Mouse (Mus musculus) brain, adult 2 months (tissue): Measurements from ENCODE around the gene Zc3h12b.
A peak's percentile ranks its signal among the peaks of the same experiment; 100 is the strongest.

ENCODE experiments used
- DNase-seq: peaks from one replicate; pipeline ENCODE4 v3.0.0; 2011; ENCODE audit warnings: low read depth, low spot score

Gene Zc3h12b

DNA sequence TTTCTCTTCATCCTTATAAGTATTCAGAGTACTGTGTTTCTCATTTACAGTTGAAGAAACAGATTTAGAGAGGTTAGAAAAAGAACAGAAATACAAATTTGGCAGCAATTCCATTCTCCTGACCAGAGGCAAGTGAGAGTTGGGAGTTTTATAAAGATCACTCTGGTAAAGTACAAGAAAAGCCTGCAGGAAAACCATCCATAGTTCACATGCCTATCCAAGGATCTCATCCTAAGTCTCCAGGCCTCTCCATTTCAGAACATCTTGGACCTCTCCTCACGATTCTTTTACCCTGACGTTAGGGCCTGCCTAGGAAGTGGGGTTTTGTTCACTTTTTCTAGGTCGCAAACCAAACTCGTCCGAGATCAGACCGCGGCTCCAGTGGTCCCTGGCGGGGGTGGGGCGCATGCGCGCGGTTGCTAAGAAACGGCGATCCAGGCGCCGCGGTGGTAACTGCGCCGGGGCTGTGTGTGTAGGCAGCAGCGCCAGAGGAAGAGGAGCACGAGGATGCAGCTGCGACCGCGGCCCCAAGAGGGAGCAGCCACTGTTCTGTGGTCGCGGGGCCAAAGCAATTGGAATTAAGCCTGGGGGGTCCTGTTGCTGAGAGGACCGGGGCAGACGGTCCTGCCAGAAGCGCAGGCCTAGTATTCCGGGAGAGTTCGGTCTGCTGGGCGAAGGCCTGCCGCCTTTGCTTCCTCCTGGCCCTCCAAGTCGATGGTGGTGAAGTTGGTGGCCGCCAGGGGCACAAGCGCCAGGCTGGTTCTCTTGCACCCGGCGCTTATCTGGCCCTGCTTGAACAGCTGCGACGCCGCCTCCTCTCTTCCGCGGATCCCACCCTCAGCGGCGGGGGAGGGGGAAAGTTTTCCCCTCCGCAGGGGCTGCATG is at the start of gene Zc3h12b:
Gene Zc3h12b, plus strand, starts transcription at position 452 of the 885 bp plus-strand sequence.
- peak; percentile 85 for DNase-seq

- peak; percentile 0 for DNase-seq
Observed at GRCm38 (mm10) chrX:95682206-95682605, 29.3 kb upstream of the Zc3h12b start.

DNA sequence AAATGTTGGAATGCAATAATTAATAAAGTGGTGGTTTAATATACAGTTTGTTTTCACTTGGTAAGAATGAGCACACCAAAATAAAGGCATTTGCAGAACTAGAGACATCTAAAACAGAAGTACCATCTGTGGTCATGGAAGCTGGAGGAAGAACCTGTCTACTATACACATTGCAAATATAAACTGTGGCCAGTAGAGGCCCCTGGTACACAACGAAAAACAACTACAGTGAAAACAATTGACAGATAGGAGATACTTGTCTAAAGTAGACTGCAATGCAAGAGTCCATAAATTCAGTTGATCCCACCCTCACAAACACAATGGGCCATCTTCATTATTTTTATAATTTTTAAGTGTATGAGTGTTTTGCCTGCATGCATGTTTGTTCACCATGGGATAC is 24.4 kb upstream of the Zc3h12b start:
- peak; percentile 36 for DNase-seq

- peak; percentile 10 for DNase-seq
Observed at GRCm38 (mm10) chrX:95738253-95738652, 26.8 kb downstream of the Zc3h12b start.

- DNase-seq, result no peak
Observed at GRCm38 (mm10) chrX:95795881-95796280, 84.4 kb downstream of the Zc3h12b start.

GRCm38 (mm10) chrX:95801790-95802189 is 90.3 kb downstream of the Zc3h12b start:
- DNase-seq, result peak; percentile 3

DNA sequence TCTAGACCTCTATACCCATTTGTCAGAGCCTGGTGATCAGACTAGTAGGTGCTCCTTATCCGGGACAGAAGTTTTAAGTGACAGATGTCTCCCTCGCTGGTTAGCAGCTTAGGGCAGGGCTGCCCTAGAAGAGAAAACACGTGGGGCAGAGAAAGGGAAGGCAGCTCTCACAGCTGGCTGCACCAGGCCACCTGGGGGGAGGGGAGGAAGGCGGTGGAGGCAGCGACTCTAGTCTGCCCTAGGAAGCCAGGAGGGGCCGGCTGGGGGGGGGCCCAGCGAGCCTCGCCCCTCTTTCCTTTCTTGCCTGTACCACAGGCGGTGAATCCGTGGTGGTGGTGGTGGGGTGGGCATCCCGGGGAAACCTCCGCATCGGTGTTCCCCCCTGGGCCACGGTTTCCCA is 141.3 kb downstream of the Zc3h12b start:
- DNase-seq, result no peak

DNA sequence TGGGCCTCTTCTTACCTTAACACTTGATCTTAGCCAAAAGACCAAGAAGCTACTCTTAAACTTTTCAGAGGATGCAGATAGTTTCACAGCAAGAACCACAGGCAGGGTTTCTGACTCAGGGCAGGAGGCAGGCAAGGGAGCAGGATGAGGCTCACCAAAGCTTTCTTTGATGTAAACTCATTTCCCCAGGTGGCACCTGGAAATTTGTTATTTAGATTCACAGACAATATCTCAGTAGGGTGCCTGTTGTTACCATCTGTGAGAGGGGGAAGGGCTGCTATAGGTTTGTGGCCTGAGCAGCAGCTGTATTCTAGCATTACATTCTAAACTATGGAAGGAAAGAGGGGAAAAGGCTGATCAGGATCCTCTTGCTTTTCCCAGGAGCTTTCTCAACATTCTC is 169.6 kb downstream of the Zc3h12b start:
- peak; percentile 2 for DNase-seq

- no peak for DNase-seq
Observed at GRCm38 (mm10) chrX:95902716-95903115, 191.2 kb downstream of the Zc3h12b start.

DNA sequence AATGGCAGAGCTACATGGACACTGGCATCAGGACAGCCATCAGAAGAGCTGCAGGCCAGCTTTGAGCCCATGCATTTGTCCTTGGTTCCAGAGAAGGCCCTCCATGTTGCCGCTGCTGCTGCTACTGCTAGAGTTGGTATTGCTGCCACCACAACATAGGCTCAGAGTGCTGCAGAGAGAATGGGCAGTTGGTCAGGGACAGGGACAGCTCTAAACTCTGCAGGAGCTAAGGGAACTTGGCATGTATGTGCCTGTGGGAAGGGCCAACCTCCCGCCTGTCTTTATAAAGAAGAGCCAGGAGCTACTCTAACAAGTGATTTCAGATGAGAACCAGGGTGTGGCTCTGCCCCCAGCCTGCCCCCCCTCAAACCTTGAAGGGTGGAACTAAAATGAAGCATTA is 224.0 kb downstream of the Zc3h12b start:
- DNase-seq, result peak; percentile 51

- DNase-seq, result no peak
Observed at GRCm38 (mm10) chrX:95945496-95945895, 234.0 kb downstream of the Zc3h12b start.

DNA sequence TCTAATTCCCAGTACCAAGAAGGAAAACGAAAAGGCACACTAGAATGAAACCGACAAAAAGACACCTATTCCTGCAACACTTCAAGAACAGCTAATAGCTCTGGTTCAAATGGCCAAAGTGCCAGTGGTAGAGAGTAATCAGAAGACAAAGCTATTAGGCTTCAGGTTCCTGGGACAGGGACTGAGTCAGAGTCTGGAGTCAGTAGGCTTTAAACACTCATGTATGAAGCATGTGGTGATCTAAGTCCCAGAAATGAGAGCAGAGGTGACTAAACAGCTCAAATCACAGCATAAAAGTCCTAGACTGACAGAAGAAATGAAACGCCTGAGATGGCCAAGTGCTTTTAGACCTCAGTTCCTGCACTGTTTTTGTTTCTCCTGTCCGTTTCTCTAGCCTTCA is 236.7 kb downstream of the Zc3h12b start:
- no peak for DNase-seq

DNA sequence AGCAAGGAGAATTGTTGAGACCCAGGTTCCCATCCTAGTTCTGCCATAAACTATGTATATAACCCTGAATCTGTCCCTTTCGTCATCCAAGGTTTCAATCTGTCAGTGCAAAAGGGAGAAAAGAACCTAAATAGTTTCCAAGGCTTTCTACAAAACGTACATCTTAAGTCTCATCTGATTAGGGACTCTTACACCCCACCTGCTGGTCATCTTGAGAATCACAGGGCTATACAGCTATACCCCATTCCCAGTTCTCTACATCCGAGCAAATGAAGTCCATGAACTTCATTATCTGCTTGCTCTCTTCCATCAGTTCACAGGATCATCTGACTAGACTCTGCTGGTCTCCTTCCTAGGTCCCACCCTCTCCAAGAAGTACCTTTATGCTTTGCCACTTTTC is 239.3 kb downstream of the Zc3h12b start:
- DNase-seq, result peak; percentile 45

DNA sequence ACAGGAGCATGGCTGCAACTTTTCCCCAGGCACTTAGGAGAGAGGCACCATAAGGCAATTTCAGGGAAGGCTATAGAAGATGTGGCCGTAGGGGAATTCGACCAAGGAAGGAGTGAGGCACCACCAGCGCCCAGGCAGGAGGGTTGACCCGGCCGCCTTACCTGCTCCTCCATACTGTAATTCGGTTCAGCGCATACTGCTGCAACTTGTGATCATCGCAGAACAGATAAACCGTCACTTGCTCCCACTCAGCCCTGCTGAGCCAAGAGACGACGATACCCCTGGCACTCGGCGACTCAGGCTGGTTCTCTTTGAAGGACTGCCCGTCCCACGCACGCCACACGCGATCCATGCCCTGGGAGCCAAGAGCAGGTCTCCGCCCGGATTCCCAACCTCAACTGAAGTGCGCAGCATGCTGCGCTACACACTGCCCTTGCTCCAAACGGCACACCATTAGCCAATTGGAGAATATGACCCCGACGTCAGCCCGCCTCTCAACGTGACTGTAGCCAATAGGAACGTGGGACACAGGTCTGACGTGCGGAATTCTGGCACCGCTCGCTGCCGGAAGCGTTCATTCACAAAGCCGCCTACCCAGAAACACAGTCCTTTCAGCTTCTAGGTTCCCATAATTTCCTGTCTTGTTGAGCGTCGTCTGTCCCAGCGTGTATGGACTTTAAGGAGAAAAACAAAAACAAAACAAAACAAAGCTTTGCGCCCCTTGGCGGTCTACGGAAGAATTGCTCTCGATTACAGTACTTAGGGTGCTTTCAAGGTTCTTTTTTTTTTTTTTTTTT is 245.2 kb downstream of the Zc3h12b start, which contains the start of gene Las1l:
Gene Las1l, minus strand, starts transcription at position 466 of the 797 bp plus-strand sequence.
- peak; percentile 99 for DNase-seq

DNA sequence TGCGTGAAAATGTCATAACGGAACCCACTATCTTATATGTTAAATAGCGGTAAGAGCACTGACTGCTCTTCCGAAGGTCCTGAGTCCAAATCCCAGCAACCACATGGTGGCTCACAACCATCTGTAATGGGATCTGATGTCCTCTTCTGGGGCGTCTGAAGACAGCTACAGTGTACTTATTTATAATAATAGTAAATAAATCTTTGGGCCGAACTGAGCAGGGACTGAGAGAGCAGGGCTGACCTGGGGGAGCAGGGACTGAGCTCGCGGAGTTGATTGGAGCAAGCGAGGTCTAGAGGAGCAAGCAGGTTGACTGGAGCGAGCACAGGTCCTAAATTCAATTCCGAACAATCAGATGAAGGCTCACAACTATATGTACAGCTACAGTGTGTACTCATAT is 246.0 kb downstream of the Zc3h12b start:
- DNase-seq, result peak; percentile 8

GRCm38 (mm10) chrX:95963366-95963765 is 251.9 kb downstream of the Zc3h12b start:
- no peak for DNase-seq

- DNase-seq, result no peak
Observed at GRCm38 (mm10) chrX:95965036-95965435, 253.6 kb downstream of the Zc3h12b start.

DNA sequence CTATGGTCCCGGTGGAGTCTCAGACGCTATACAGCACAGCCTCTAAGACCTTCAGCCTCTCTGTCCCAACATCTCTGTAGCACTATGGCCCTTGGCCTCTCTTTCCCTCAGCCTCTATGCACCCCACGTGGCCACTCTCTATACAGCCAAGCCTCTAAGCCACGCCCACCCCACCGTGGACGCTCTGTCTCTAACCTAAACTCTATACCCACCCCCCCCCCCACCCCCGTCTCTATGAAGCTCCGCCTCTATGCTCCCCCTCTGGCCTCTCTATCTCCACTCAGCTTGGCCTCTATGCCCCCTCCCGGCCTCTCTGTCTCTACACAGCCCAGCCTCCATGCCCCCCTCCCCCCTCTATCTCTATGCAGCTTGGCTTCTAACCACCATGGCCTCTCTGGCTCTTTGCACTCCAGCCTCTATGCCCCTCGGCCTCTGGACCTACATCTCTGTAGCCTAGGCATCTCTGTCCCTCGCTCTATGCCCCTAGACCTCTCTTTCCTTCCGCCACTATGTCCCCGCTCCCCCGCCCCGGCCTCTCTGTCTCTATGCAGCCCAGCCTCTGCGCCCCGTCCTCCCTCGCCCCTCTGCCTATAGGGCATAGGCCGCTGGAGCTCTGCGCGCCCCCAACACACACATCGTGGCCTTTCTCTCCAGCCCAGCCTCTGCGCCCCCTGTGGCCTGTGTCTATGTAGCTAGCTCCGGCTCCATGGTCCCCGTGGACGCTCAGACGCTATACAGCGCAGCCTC is 256.5 kb downstream of the Zc3h12b start:
- peak; percentile 90 for DNase-seq

GRCm38 (mm10) chrX:95968594-95968965 is 257.1 kb downstream of the Zc3h12b start:
- DNase-seq, result peak; percentile 96

- DNase-seq, result no peak
Observed at GRCm38 (mm10) chrX:95969116-95969515, 257.6 kb downstream of the Zc3h12b start.

GRCm38 (mm10) chrX:95969936-95970335 is 258.5 kb downstream of the Zc3h12b start:
- DNase-seq, result no peak
